Mouse (Mus musculus): ENCODE measurements around the gene Pdhb.
"Not testable (repeated sequence)": the region's sequence is repeated elsewhere in the genome, so short reads cannot be mapped to it uniquely, and the experiment has no call there.

The Pdhb gene

GRCm38 (mm10) chr14:8132789-8133188, 40.0 kb downstream of the Pdhb start:
- no peak for DNase-seq

GRCm38 (mm10) chr14:8127971-8128370, 44.9 kb downstream of the Pdhb start:
- no peak for DNase-seq

DNA sequence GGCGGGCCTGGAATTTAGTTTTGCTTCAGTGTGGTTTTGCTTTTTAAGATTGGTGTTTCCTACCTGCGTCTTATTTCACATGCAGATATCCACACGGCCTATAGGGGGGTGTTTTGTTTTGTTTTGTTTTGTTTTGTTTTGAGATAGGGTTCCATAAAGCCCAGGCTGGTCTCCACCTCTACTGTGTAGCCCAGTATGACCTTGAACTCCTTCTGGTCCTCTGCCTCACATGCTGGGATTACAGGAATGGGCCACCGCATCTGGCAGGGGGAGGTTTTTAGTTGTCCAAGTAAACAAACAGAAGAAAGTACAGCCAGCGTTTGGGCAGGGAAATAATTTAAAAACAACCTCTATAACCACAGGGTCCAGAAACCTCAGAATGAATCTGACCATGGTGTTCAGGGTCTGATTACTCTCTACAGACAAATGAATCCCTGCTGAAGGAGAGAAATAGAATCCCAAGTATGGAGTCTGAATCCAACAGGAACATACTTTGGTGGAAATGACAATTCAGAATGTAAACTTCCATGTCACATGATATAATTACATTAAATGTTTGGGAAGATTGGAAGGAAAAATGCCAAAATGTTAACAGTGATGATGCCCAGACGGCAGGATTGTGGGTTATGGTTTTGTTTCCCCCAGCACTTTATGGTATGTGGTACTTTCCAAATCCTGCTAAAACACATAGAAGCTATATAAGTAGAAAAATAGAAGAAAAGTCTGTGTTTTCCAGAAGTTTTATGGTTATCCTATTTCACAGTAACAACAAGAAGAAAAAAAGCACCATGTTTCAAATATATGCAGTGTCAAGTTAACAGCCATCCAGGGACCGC, 48.6 kb downstream of the Pdhb start:
- DNase-seq, result no peak

DNA sequence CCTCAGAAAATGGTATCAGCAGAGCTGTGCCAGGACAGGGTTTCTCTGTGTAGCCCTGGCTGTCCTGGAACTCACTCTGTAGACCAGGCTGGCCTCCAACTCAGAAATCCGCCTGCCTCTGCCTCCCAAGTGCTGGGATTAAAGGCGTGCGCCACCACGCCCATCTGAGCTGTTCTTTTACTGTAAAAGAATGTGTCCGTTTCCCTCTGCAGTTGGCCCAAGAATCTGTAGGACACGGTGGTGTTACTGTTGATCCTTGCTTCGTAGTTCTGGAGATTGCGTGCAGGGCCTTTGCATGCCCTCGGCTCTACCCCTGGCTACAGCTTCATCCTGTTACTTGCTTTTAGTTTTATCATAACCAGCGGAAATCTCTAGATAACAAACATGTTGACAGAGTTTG, 49.2 kb downstream of the Pdhb start:
- not testable (repeated sequence) for DNase-seq

GRCm38 (mm10) chr14:8123141-8123540, 49.7 kb downstream of the Pdhb start:
- no peak for DNase-seq

- DNase-seq, result no peak
Observed at GRCm38 (mm10) chr14:8119904-8120303, 52.9 kb downstream of the Pdhb start.

- no peak for DNase-seq
Observed at GRCm38 (mm10) chr14:8119454-8119853, 53.4 kb downstream of the Pdhb start.

GRCm38 (mm10) chr14:8117371-8117770, 55.5 kb downstream of the Pdhb start:
- DNase-seq, result no peak
